Mouse (Mus musculus) embryonic facial prominence, embryonic 15.5 days (tissue): Measurements from ENCODE around the gene Crtc1. TPM values are rescaled to one million over a fixed set of nuclear protein-coding genes. Genes with fewer than 3 reads are reported as not detected.
A peak's percentile ranks its signal among the peaks of the same experiment; 100 is the strongest.

ENCODE experiments used
- ATAC-seq: fragments of 200-750 bp; cut with Nextera tagmentation; 2 replicates; pipeline ENCODE4 v1.8.0; 2017; ENCODE audit warnings: low read depth, moderate TSS enrichment; ENCODE audit not compliant: insufficient number of reproducible peaks, low FRiP score, low TSS enrichment
- H3K27ac ChIP-seq: fragments of 300-500 bp; sonication (generic); replicated peaks from 2 replicates; pipeline ENCODE4 v1.5.1; 2015; ENCODE audit warnings: mild to moderate bottlenecking, inconsistent platforms
- H3K27me3 ChIP-seq: fragments of 300-500 bp; sonication (generic); 2 replicates; pipeline ENCODE4 v1.6.1; 2015; ENCODE audit warnings: inconsistent platforms
- H3K36me3 ChIP-seq: fragments of 300-500 bp; sonication (generic); 2 replicates; pipeline ENCODE4 v1.6.1; 2015; ENCODE audit warnings: mild to moderate bottlenecking, inconsistent platforms
- H3K4me1 ChIP-seq: fragments of 300-500 bp; sonication (generic); 2 replicates; pipeline ENCODE4 v1.6.1; 2015; ENCODE audit warnings: inconsistent platforms
- H3K4me2 ChIP-seq: fragments of 300-500 bp; sonication (generic); replicated peaks from 2 replicates; pipeline ENCODE4 v1.6.1; 2015; ENCODE audit warnings: mild to moderate bottlenecking, inconsistent platforms
- H3K4me3 ChIP-seq: fragments of 300-500 bp; sonication (generic); replicated peaks from 2 replicates; pipeline ENCODE4 v1.5.1; 2015; ENCODE audit warnings: mild to moderate bottlenecking, inconsistent platforms
- H3K9ac ChIP-seq: fragments of 300-500 bp; sonication (generic); 2 replicates; pipeline ENCODE4 v1.6.1; 2015; ENCODE audit warnings: inconsistent platforms
- H3K9me3 ChIP-seq: fragments of 300-500 bp; sonication (generic); replicated peaks from 2 replicates; pipeline ENCODE4 v1.6.1; 2016; ENCODE audit warnings: inconsistent platforms
- WGBS: fragments of 180-500 bp; shearing (Covaris S2); methylation state at CpG from one replicate; pipeline ENCODE4 v1.1.7; 2015; 5-methylcytosine and 5-hydroxymethylcytosine counted together
- polyA plus RNA-seq: library from polyadenylated mRNA; unstranded; fragments of >200 nt; fragmentation: Nextera tagmentation; extraction: Ambion mirVana; gene quantifications from 2 replicates; pipeline ENCODE4 v1.2.1, GENCODE M21; 2015

Crtc1 gene
- polyA plus RNA-seq, 1 experiment from 2014 or later, result 24.4 TPM

GRCm38 (mm10) chr8:70419879-70420643, 19.3 kb downstream of the Crtc1 start:
- H3K4me1 ChIP-seq, result peaks cover 63% of the 10 kb centered on the region
- H3K4me2 ChIP-seq, result no peak overlapping the region
- no peak overlapping the region for H3K9ac ChIP-seq
- no peaks in the 10 kb centered on the region for H3K9me3 ChIP-seq
- H3K27ac ChIP-seq, result peak overlapping the region; percentile 40
- WGBS, result 79% methylated on average over 11 of the region's 11 CpGs
- no peaks in the 10 kb centered on the region for H3K36me3 ChIP-seq
- H3K27me3 ChIP-seq, result no peaks in the 10 kb centered on the region
- no peak overlapping the region for H3K4me3 ChIP-seq
- no peak for ATAC-seq

GRCm38 (mm10) chr8:70418954-70419353, 20.4 kb downstream of the Crtc1 start:
- Histone ChIP-seq H3K27me3 (no peaks in the 10 kb centered on the region), H3K36me3 (no peaks in the 10 kb centered on the region), H3K9ac (no peak overlapping the region), H3K4me1 (peaks cover 63% of the 10 kb centered on the region), H3K4me3 (no peak overlapping the region), H3K27ac (peak overlapping the region; percentile 40), H3K4me2 (0 out of 2 replicates have a peak overlapping the region, but pooled peaks have one; percentile 2), H3K9me3 (no peaks in the 10 kb centered on the region)
- 15% methylated on average over 14 of the region's 14 CpGs for WGBS
- peak; percentile 81 for ATAC-seq

GRCm38 (mm10) chr8:70417914-70418313, 21.5 kb downstream of the Crtc1 start:
- Histone ChIP-seq H3K9ac (no peak overlapping the region), H3K27ac (peak overlapping the region; percentile 29), H3K27me3 (no peaks in the 10 kb centered on the region), H3K9me3 (no peaks in the 10 kb centered on the region), H3K4me1 (peaks cover 63% of the 10 kb centered on the region), H3K4me3 (no peak overlapping the region), H3K36me3 (peaks cover 5% of the 10 kb centered on the region; the same call in 1 of the 2 replicates), H3K4me2 (no peak overlapping the region)
- WGBS, result 31% methylated on average over 10 of the region's 10 CpGs
- no peak for ATAC-seq

GRCm38 (mm10) chr8:70416941-70417340, 22.4 kb downstream of the Crtc1 start:
- H3K9me3 ChIP-seq, result no peaks in the 10 kb centered on the region
- H3K4me3 ChIP-seq, result no peak overlapping the region
- no peak for ATAC-seq
- H3K4me2 ChIP-seq, result no peak overlapping the region
- no peaks in the 10 kb centered on the region for H3K27me3 ChIP-seq
- H3K9ac ChIP-seq, result no peak overlapping the region
- peaks cover 6% of the 10 kb centered on the region; the same call in 1 of the 2 replicates for H3K36me3 ChIP-seq
- H3K27ac ChIP-seq, result no peak overlapping the region
- peaks cover 58% of the 10 kb centered on the region for H3K4me1 ChIP-seq
- 47% methylated on average over 6 of the region's 6 CpGs for WGBS

GRCm38 (mm10) chr8:70415540-70416451, 23.6 kb downstream of the Crtc1 start:
- Histone ChIP-seq H3K4me3 (no peak overlapping the region), H3K36me3 (peaks cover 6% of the 10 kb centered on the region; the same call in 1 of the 2 replicates), H3K27ac (no peak overlapping the region), H3K9me3 (no peaks in the 10 kb centered on the region), H3K4me2 (no peak overlapping the region), H3K9ac (no peak overlapping the region), H3K4me1 (peaks cover 52% of the 10 kb centered on the region), H3K27me3 (no peaks in the 10 kb centered on the region)
- ATAC-seq, result no peak
- 71% methylated on average over 8 of the region's 8 CpGs for WGBS

GRCm38 (mm10) chr8:70414310-70414946, 25.0 kb downstream of the Crtc1 start:
- H3K36me3 ChIP-seq, result peaks cover 6% of the 10 kb centered on the region; the same call in 1 of the 2 replicates
- H3K27ac ChIP-seq, result no peak overlapping the region
- H3K4me2 ChIP-seq, result no peak overlapping the region
- H3K4me3 ChIP-seq, result no peak overlapping the region
- no peaks in the 10 kb centered on the region for H3K9me3 ChIP-seq
- H3K9ac ChIP-seq, result no peak overlapping the region
- WGBS, result 76% methylated on average over 6 of the region's 6 CpGs
- ATAC-seq, result no peak
- H3K27me3 ChIP-seq, result no peaks in the 10 kb centered on the region
- peaks cover 42% of the 10 kb centered on the region for H3K4me1 ChIP-seq

GRCm38 (mm10) chr8:70410281-70410680, 29.1 kb downstream of the Crtc1 start:
- H3K36me3 ChIP-seq, result peaks cover 6% of the 10 kb centered on the region; the same call in 1 of the 2 replicates
- H3K27me3 ChIP-seq, result no peaks in the 10 kb centered on the region
- no peak overlapping the region for H3K9ac ChIP-seq
- no peak for ATAC-seq
- 0 out of 2 replicates have a peak overlapping the region, but pooled peaks have one; percentile 34 for H3K27ac ChIP-seq
- H3K4me2 ChIP-seq, result no peak overlapping the region
- H3K9me3 ChIP-seq, result no peaks in the 10 kb centered on the region
- no peak overlapping the region for H3K4me3 ChIP-seq
- H3K4me1 ChIP-seq, result peaks cover 45% of the 10 kb centered on the region
- WGBS, result 97% methylated on average over 5 of the region's 5 CpGs

GRCm38 (mm10) chr8:70409455-70409871, 29.9 kb downstream of the Crtc1 start:
- Histone ChIP-seq H3K4me3 (no peak overlapping the region), H3K4me2 (no peak overlapping the region), H3K27me3 (no peaks in the 10 kb centered on the region), H3K9me3 (no peaks in the 10 kb centered on the region), H3K4me1 (peaks cover 48% of the 10 kb centered on the region), H3K36me3 (peaks cover 9% of the 10 kb centered on the region), H3K27ac (peak overlapping the region; percentile 86), H3K9ac (no peak overlapping the region)
- 39% methylated on average over 9 of the region's 9 CpGs for WGBS
- ATAC-seq, result no peak

GRCm38 (mm10) chr8:70409019-70409418, 30.4 kb downstream of the Crtc1 start:
- Histone ChIP-seq H3K4me2 (0 out of 2 replicates have a peak overlapping the region, but pooled peaks have one; percentile 12), H3K27ac (peak overlapping the region; percentile 86), H3K9me3 (no peaks in the 10 kb centered on the region), H3K4me1 (peaks cover 48% of the 10 kb centered on the region), H3K9ac (no peak overlapping the region), H3K36me3 (peaks cover 13% of the 10 kb centered on the region), H3K4me3 (no peak overlapping the region), H3K27me3 (no peaks in the 10 kb centered on the region)
- 71% methylated on average over 10 of the region's 10 CpGs for WGBS
- no peak for ATAC-seq

- Histone ChIP-seq H3K9me3 (no peaks in the 10 kb centered on the region), H3K9ac (no peak overlapping the region), H3K27ac (peak overlapping the region; percentile 86), H3K4me3 (no peak overlapping the region), H3K27me3 (no peaks in the 10 kb centered on the region), H3K4me2 (0 out of 2 replicates have a peak overlapping the region, but pooled peaks have one; percentile 12), H3K4me1 (peaks cover 48% of the 10 kb centered on the region), H3K36me3 (peaks cover 14% of the 10 kb centered on the region)
- WGBS, result 29% methylated on average over 6 of the region's 6 CpGs
- peak; percentile 70 for ATAC-seq
Measured at GRCm38 (mm10) chr8:70408301-70408700, 31.1 kb downstream of the Crtc1 start.
